Mouse (Mus musculus): Measurements from ENCODE around the gene Gm12789.
"Not testable (repeated sequence)": the region's sequence is repeated elsewhere in the genome, so short reads cannot be mapped to it uniquely, and the experiment has no call there.

Gene Gm12789

DNA sequence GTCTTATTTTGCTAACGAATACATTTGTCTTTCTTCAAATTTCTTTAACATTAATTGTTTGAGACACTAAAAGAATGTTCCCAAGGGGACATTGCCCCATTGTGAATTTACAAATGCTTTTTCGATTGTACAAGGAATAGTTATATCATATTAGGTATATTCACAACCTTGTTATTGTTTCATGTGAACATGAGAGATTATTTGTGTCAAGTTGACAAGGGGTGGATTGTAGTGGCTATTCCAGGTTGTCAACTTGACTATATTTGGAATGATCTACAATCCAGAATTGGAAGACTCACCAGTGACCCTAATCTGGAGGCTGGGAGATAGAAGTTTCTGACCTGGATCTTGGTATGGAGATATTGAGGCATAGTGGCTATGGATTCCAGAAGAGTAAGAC, at the start of gene Gm12789:
Gm12789 (plus strand) TSS at position 301 of the 400 bp plus-strand sequence.
- DNase-seq = not testable (repeated sequence)

- not testable (repeated sequence) for DNase-seq
Observed at GRCm38 (mm10) chr4:101940107-101940506, 46.3 kb upstream of the Gm12789 start, which contains the start of gene Gm12794. Gene Gm12794, plus strand, starts transcription at chr4:101940407.

DNA sequence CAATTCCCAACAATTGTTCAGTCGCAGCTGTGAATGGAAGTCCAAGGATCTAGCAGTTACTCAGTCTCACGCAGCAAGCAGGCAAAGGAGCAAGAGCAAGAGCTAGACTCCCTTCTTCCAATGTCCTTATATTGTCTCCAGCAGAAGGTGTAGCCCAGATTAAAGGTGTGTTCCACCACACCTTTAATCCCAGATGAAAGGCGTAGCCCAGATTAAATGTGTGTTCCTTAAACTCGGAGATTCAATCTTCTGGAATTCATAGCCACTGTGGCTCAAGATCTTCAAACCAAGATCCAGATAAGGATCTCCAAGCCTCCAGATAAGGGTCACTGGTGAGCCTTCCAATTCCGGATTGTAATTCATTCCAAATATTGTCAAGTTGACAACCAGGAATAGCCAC, 5.5 kb upstream of the Gm12789 start, which contains the start of gene Gm12790:
Gm12790 (minus strand) TSS at position 101 of the 400 bp plus-strand sequence.
- DNase-seq = not testable (repeated sequence)

GRCm38 (mm10) chr4:101985678-101986077, 748 bp upstream of the Gm12789 start:
- DNase-seq = no peak

- DNase-seq = no peak
Observed at GRCm38 (mm10) chr4:101997426-101997825, 11.0 kb downstream of the Gm12789 start.

DNA sequence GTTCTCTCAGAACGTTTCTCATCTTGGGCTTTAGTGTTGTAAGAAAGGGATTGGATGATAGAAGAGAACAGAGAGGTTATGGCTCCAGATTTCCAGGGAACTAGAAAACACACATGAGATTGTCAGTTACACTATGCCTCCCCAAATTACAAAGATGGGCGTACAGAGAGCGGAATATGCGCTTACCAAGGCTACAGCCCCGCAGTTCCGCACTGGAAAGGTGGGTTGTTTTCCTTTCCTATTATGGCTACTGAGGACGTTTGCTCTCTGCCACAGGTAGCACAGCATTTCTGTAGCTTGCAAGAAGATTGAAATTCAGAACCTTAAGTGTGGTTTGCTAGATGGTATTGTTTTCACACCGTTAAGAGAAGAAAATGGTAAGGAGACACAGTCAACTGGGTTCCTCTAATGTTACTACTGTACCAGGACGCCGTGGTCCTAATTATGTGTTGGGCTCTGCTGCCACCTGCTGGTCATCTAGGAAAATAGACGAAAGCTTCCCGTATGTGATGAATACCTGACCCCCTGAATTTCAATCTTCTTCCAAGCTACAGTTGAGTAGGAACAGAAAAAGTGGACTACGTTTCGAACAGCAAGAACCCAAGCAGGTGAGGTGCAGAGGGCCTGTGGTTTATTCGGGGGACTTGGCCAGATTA, 12.0 kb downstream of the Gm12789 start:
- peak; percentile 82 for DNase-seq

GRCm38 (mm10) chr4:102026619-102027018, 40.2 kb downstream of the Gm12789 start:
- no peak for DNase-seq

Data from kidney, postnatal 10 days (tissue).